Mouse (Mus musculus): ENCODE data around the gene Ccr7. TPM values are rescaled to one million over a fixed set of nuclear protein-coding genes. Genes with fewer than 3 reads are reported as not detected.

The Ccr7 gene
- polyA plus RNA-seq, 1 experiment from 2014 or later: 0.08 TPM

- Histone ChIP-seq H3K9ac (ENCODE audit: low read depth, low read length) (no peak overlapping the region), H3K27me3 (ENCODE audit: insufficient read depth, low read length) (no peaks in the 10 kb centered on the region), H3K36me3 (ENCODE audit: insufficient read depth, low read length) (no peaks in the 10 kb centered on the region), H3K27ac (no peak overlapping the region), H3K4me3 (replicated peaks; ENCODE audit: low read depth, low read length) (no peak overlapping the region), H3K9me3 (replicated peaks; ENCODE audit: low read length) (no peaks in the 10 kb centered on the region), H3K4me1 (replicated peaks; ENCODE audit: insufficient read depth, low read length) (no peaks in the 10 kb centered on the region), H3K4me2 (ENCODE audit: low read length) (no peak overlapping the region)
- ATAC-seq (replicated peaks; ENCODE audit: low FRiP score, low read depth) (no peak), DNase-seq (ENCODE audit: low spot score) (no peak)
- WGBS: 36% methylated on average over 12 of the region's 12 CpGs
- TF ChIP-seq CTCF (IDR thresholded peaks at IDR 0.05; ENCODE audit: low read depth): no peak
Measured at GRCm38 (mm10) chr11:99168030-99168474, 13.2 kb upstream of the Ccr7 start.

DNA sequence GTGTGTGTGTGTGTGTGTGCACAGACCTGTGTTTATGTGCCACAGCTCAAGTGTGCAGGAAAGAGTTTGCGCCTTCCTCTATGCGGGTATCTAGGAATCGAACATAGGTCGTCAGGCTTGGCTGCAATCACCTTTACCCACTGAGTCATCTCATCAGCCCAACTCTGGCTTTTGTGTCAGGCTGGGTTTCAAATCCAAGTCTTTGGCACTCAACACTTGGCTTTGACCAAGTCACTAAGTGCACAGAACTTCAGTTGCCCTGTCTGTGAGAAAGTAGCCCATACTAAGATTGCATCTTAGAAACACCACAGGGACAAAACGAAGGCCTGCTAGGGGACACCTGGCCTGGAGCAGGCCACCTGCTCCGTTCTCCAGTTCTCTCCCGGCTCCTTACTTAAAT lies 12.7 kb upstream of the Ccr7 start:
- ATAC-seq (replicated peaks; ENCODE audit: low FRiP score, low read depth) (no peak), DNase-seq (ENCODE audit: low spot score) (no peak)
- no peak overlapping the region for H3K27ac ChIP-seq
- no peak overlapping the region for H3K9ac ChIP-seq (ENCODE audit: low read depth, low read length)
- no peak for TF ChIP-seq CTCF (IDR thresholded peaks at IDR 0.05; ENCODE audit: low read depth)
- no peaks in the 10 kb centered on the region for H3K36me3 ChIP-seq (ENCODE audit: insufficient read depth, low read length)
- H3K4me1 ChIP-seq (replicated peaks; ENCODE audit: insufficient read depth, low read length): no peaks in the 10 kb centered on the region
- H3K4me2 ChIP-seq (ENCODE audit: low read length): no peak overlapping the region
- H3K9me3 ChIP-seq (replicated peaks; ENCODE audit: low read length): no peaks in the 10 kb centered on the region
- no peaks in the 10 kb centered on the region for H3K27me3 ChIP-seq (ENCODE audit: insufficient read depth, low read length)
- 77% methylated on average over 7 of the region's 7 CpGs for WGBS
- H3K4me3 ChIP-seq (replicated peaks; ENCODE audit: low read depth, low read length): no peak overlapping the region

- no peak for TF ChIP-seq CTCF (IDR thresholded peaks at IDR 0.05; ENCODE audit: low read depth)
- no peaks in the 10 kb centered on the region for H3K27me3 ChIP-seq (ENCODE audit: insufficient read depth, low read length)
- DNase-seq (ENCODE audit: low spot score) (no peak), ATAC-seq (replicated peaks; ENCODE audit: low FRiP score, low read depth) (no peak)
- no peak overlapping the region for H3K4me2 ChIP-seq (ENCODE audit: low read length)
- no peak overlapping the region for H3K4me3 ChIP-seq (replicated peaks; ENCODE audit: low read depth, low read length)
- no peaks in the 10 kb centered on the region for H3K4me1 ChIP-seq (replicated peaks; ENCODE audit: insufficient read depth, low read length)
- no peak overlapping the region for H3K27ac ChIP-seq
- H3K36me3 ChIP-seq (ENCODE audit: insufficient read depth, low read length): no peaks in the 10 kb centered on the region
- WGBS: 98% methylated on average over 7 of the region's 7 CpGs
- H3K9me3 ChIP-seq (replicated peaks; ENCODE audit: low read length): no peaks in the 10 kb centered on the region
- no peak overlapping the region for H3K9ac ChIP-seq (ENCODE audit: low read depth, low read length)
Measured at GRCm38 (mm10) chr11:99166241-99166640, 11.4 kb upstream of the Ccr7 start.

DNA sequence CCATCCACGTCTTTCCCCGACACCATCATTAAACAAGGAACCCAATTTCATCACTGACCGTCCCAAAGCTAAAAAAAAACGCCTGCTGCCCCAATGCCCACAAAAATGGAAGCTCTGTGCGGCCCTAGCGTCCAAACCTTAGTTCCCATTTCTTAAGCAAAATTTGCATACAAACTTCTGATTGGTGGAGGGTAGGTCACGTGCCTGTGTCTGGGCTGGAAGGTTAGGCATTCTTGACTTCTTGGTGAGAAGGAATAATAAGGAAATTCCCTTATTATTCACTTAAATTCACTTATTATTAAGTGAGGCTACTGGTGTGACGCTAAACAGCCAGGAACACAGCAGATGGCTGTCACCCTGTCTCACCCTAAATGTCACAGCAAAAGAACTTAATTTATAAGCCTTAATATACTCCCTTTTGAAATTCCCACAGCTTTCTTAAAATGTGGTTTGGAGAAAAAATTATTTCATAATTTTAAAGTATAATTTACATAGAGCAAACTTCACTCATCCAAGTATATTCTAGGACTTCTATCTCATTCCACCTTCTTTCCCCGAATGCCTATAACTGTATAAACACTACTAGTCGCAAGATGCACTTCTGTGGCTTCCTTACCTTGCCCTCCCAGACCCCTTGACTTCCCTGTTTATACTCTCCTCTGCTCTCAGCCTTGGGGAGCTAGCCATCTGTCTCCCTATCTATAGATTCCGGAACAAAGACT lies 10.3 kb upstream of the Ccr7 start:
- DNase-seq (ENCODE audit: low spot score) (no peak), ATAC-seq (replicated peaks; ENCODE audit: low FRiP score, low read depth) (no peak)
- TF ChIP-seq CTCF (IDR thresholded peaks at IDR 0.05; ENCODE audit: low read depth): no peak
- Histone ChIP-seq H3K9me3 (replicated peaks; ENCODE audit: low read length) (no peaks in the 10 kb centered on the region), H3K4me2 (ENCODE audit: low read length) (no peak overlapping the region), H3K4me3 (replicated peaks; ENCODE audit: low read depth, low read length) (no peak overlapping the region), H3K36me3 (ENCODE audit: insufficient read depth, low read length) (no peaks in the 10 kb centered on the region), H3K9ac (ENCODE audit: low read depth, low read length) (no peak overlapping the region), H3K4me1 (replicated peaks; ENCODE audit: insufficient read depth, low read length) (no peaks in the 10 kb centered on the region), H3K27me3 (ENCODE audit: insufficient read depth, low read length) (no peaks in the 10 kb centered on the region), H3K27ac (no peak overlapping the region)
- 68% methylated on average over 11 of the region's 11 CpGs for WGBS

DNA sequence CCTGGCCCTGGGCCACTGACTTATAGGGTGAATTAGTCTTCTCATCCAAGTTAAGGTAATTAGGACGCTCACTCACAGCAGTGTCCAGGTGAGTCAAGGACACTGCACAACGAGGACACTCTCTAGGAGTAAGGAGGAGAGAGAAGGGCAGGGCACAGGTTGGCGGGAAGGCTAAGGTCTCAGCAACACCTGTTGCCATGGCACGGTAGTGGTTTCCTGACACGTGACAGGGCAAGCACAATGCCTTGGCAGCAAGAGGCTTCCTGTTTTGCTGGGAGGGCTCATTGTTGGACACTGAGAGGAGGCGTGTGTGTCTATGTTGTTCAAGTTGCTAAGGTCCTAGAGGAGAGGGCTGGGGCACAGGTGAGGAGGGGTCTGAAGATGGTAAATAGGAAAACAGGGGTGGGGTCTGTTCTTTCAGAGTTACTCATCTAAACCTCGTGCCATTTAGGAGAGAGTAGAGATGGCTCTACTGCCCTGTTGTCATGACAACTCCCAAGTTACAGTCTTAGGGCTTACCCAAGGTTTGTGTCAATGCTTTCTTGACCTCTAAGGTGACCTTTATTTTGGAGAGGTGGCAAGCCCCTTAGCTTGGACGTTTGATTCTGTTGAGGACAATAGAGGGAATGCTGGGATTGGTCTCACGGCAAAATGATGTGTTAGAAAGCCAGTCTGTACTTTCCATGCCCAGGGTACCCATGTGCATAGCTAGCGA lies 8.3 kb upstream of the Ccr7 start:
- TF ChIP-seq CTCF (IDR thresholded peaks at IDR 0.05; ENCODE audit: low read depth): no peak
- DNase-seq (ENCODE audit: low spot score): no peak
- 71% methylated on average over 10 of the region's 10 CpGs for WGBS
- Histone ChIP-seq H3K4me3 (replicated peaks; ENCODE audit: low read depth, low read length) (no peak overlapping the region), H3K9ac (ENCODE audit: low read depth, low read length) (no peak overlapping the region), H3K27me3 (ENCODE audit: insufficient read depth, low read length) (no peaks in the 10 kb centered on the region), H3K36me3 (ENCODE audit: insufficient read depth, low read length) (no peaks in the 10 kb centered on the region), H3K27ac (no peak overlapping the region), H3K4me1 (replicated peaks; ENCODE audit: insufficient read depth, low read length) (no peaks in the 10 kb centered on the region), H3K4me2 (ENCODE audit: low read length) (no peak overlapping the region), H3K9me3 (replicated peaks; ENCODE audit: low read length) (no peaks in the 10 kb centered on the region)
- no peak for ATAC-seq (replicated peaks; ENCODE audit: low FRiP score, low read depth)

- DNase-seq (ENCODE audit: low spot score) (no peak), ATAC-seq (replicated peaks; ENCODE audit: low FRiP score, low read depth) (no peak)
- TF ChIP-seq CTCF (IDR thresholded peaks at IDR 0.05; ENCODE audit: low read depth): no peak
- Histone ChIP-seq H3K27me3 (ENCODE audit: insufficient read depth, low read length) (no peaks in the 10 kb centered on the region), H3K4me3 (replicated peaks; ENCODE audit: low read depth, low read length) (no peak overlapping the region), H3K27ac (no peak overlapping the region), H3K4me2 (ENCODE audit: low read length) (no peak overlapping the region), H3K9me3 (replicated peaks; ENCODE audit: low read length) (no peaks in the 10 kb centered on the region), H3K9ac (ENCODE audit: low read depth, low read length) (no peak overlapping the region), H3K36me3 (ENCODE audit: insufficient read depth, low read length) (no peaks in the 10 kb centered on the region), H3K4me1 (replicated peaks; ENCODE audit: insufficient read depth, low read length) (no peaks in the 10 kb centered on the region)
- WGBS: 30% methylated on average over 5 of the region's 5 CpGs
Measured at GRCm38 (mm10) chr11:99161648-99162047, 6.8 kb upstream of the Ccr7 start.
